Mouse (Mus musculus) megakaryocyte, embryonic 14.5 days (primary cell): ENCODE measurements at regions not wholly inside any gene's neighbourhood (a gene's known extent, or its start where the extent isn't known, plus 50 kb on each side); places are given as distances from the start of the nearest gene placed in this dataset.

Experiments
- FLI1 ChIP-seq: IDR thresholded peaks from 2 replicates; pipeline ENCODE4 v1.6.1; 2012; ENCODE audit warnings: low read length, inconsistent platforms, mixed read lengths
- GATA1 ChIP-seq: IDR thresholded peaks from 3 replicates; pipeline ENCODE4 v1.6.1; 2012; ENCODE audit warnings: mixed read lengths, low read length, inconsistent platforms, borderline replicate concordance

GRCm38 (mm10) chr6:109019731-109020130 lies 191.3 kb downstream of the Edem1 start:
- no peak for TF ChIP-seq GATA1
- TF ChIP-seq FLI1, result no peak
